Mouse (Mus musculus): ENCODE data around the gene Dlgap4. TPM values are rescaled to one million over a fixed set of nuclear protein-coding genes. Genes with fewer than 3 reads are reported as not detected.

The Dlgap4 gene
- polyA plus RNA-seq, 1 experiment from 2014 or later: 121 TPM

DNA sequence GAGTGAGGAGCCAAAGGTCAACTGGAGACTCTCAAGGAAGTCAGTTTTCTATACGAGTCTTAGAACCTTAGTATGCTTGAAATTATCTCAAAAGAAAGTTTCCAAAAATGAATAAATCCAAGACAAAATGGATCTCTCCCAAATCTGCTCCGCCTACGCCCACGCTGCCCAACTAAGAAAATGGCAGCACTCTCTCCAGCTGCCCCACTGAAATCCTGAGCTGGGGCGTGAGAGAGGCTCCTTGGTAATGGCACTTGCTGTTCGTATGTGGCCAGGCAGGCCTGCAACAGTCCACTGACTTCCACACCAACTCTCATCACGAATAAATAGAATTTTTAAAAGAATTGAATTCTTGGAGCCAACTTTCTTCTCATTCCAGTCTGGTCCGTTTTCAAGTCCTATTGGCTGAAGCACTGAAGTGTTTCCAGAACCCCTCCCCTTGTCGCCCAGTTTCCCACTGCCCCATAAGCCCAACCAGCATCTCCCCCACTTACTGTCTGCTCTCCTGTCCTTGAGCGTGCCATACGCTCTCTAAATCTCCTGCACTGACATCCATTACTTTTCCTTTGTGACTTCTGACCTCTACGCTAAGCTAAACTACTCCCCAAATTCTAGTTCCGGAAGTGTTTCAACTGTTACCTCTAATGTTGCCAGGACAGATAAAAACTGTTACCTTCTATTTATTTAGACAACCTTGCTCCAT, 160.7 kb downstream of the Dlgap4 start:
- Histone ChIP-seq H3K36me3 (ENCODE audit: control insufficient read depth, insufficient read depth, low read length) (no peaks in the 10 kb centered on the region), H3K27me3 (ENCODE audit: control insufficient read depth, insufficient read depth, low read length) (no peaks in the 10 kb centered on the region), H3K9ac (ENCODE audit: low read length) (peak overlapping the region; percentile 42), H3K4me3 (ENCODE audit: low read depth, low read length) (no peak overlapping the region), H3K4me1 (ENCODE audit: control insufficient read depth, insufficient read depth, low read length) (peaks cover 10% of the 10 kb centered on the region; the same call in 1 of the 2 replicates), H3K4me2 (ENCODE audit: low read depth, severe bottlenecking) (0 out of 2 replicates have a peak overlapping the region, but pooled peaks have one; percentile 49), H3K9me3 (ENCODE audit: control insufficient read depth, low read length) (no peaks in the 10 kb centered on the region), H3K27ac (replicated peaks; ENCODE audit: low read depth, low read length) (peak overlapping the region; percentile 61)
- DNase-seq (ENCODE audit: low spot score): no peak
- WGBS: 72% methylated on average over 13 of the region's 13 CpGs
- ATAC-seq (ENCODE audit: insufficient number of reproducible peaks, low FRiP score, low TSS enrichment, low read depth): no peak

DNA sequence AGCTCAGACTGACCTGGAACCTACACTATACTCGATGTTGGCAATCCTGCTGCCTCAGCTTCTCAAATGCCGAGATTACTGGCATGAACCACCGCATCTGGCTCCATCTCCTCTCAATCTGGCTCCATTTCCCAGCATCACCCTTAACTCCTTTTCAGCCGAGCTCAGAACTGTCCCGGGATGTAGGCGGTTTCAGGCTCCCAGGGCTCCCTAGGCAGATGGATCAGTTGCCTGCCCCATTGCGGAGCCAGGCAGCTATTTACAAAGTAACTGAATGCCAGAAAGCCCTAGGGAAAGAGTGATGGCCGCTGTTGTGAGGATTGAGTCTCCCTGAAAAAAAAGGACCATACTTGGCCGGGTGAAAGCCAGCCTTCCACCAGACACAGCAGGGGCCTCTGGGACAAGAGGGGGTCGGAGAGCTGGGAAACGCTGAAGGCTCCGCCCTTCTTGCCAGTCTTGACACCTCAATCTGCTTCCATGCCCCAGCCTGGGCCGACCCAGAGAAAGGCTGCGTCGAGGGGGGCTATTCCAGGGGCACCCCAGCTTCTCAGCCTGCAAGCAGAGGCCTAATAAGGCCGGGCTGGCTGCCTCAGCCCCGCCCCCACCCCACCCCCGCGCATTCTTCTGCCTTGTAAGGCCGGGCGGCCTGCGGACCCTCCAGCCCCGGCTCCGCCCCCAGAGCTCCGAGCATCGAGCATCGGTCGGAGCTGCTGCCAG, 161.4 kb downstream of the Dlgap4 start, which contains the start of gene Myl9:
Gene Myl9 (plus strand): TSS at position 683 of the 717 bp plus-strand sequence.
- H3K9me3 ChIP-seq (ENCODE audit: control insufficient read depth, low read length): no peaks in the 10 kb centered on the region
- ATAC-seq (ENCODE audit: insufficient number of reproducible peaks, low FRiP score, low TSS enrichment, low read depth) (peak; percentile 82), DNase-seq (ENCODE audit: low spot score) (peak; percentile 84)
- 3% methylated on average over 27 of the region's 28 CpGs for WGBS
- peak within 1 kb of the TSS; percentile 61 for H3K27ac ChIP-seq (replicated peaks; ENCODE audit: low read depth, low read length)
- peak within 1 kb of the TSS; percentile 42 for H3K9ac ChIP-seq (ENCODE audit: low read length)
- peaks cover 10% of the 10 kb centered on the region; the same call in 1 of the 2 replicates for H3K4me1 ChIP-seq (ENCODE audit: control insufficient read depth, insufficient read depth, low read length)
- peak within 1 kb of the TSS; percentile 49 for H3K4me2 ChIP-seq (ENCODE audit: low read depth, severe bottlenecking)
- H3K4me3 ChIP-seq (ENCODE audit: low read depth, low read length): peak within 1 kb of the TSS; percentile 27
- H3K27me3 ChIP-seq (ENCODE audit: control insufficient read depth, insufficient read depth, low read length): no peaks in the 10 kb centered on the region
- no peaks in the 10 kb centered on the region for H3K36me3 ChIP-seq (ENCODE audit: control insufficient read depth, insufficient read depth, low read length)

DNA sequence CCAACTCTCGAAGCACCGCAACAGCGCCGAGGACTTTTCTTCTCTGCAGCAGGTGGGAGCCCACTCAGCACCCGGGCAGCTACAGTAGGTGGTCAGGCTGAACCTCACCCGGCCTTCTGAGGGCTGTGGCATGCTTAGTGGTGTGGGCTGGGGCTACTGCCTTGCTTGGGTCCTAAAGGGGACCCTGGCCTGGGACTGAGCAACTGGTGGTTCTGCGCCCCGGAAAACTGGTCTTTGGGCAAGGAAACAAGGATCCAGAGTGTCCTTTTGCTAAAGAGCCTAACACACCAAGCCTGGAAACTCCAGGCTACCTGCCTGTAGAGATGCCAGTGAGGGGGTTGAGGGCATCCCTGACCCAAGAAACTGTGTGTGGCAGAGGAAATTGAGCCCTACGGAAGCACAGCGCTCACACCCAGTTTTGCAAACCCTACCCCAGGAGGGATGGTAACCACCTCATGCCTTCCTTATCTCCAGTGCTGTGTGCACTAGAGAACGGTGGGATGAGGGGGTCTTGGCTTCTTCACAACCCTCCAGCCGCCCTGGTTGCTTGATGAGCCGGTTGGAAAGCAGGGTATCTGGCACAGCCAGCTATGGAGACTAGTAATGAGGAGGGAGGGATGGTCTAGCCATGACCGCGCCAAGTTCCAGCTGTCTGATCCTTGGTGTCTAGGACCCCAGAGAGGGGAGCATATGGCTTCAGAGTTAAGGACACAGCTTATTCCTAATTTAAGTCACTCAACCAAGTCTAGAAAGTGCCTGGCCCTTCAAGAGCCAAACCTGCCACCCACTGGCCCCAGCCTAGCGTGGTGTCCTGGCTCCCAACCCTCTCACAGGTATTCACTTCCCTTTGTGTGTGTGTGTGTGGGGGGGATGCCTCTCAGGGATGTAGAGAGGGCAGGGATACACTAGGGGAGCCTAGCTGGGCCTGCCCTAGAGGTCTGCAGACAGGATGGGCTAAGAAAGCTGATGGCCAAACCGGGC, 162.2 kb downstream of the Dlgap4 start:
- peak overlapping the region; percentile 27 for H3K4me3 ChIP-seq (ENCODE audit: low read depth, low read length)
- peak overlapping the region; percentile 49 for H3K4me2 ChIP-seq (ENCODE audit: low read depth, severe bottlenecking)
- 37% methylated on average over 17 of the region's 17 CpGs for WGBS
- H3K27ac ChIP-seq (replicated peaks; ENCODE audit: low read depth, low read length): no peak overlapping the region
- H3K4me1 ChIP-seq (ENCODE audit: control insufficient read depth, insufficient read depth, low read length): peaks cover 13% of the 10 kb centered on the region; the same call in 1 of the 2 replicates
- H3K27me3 ChIP-seq (ENCODE audit: control insufficient read depth, insufficient read depth, low read length): 0 out of 2 replicates have a peak, but pooled peaks cover 2% of the 10 kb centered on the region
- ATAC-seq (ENCODE audit: insufficient number of reproducible peaks, low FRiP score, low TSS enrichment, low read depth): peak; percentile 42
- DNase-seq (ENCODE audit: low spot score): no peak
- no peaks in the 10 kb centered on the region for H3K9me3 ChIP-seq (ENCODE audit: control insufficient read depth, low read length)
- peak overlapping the region; percentile 42 for H3K9ac ChIP-seq (ENCODE audit: low read length)
- H3K36me3 ChIP-seq (ENCODE audit: control insufficient read depth, insufficient read depth, low read length): no peaks in the 10 kb centered on the region

DNA sequence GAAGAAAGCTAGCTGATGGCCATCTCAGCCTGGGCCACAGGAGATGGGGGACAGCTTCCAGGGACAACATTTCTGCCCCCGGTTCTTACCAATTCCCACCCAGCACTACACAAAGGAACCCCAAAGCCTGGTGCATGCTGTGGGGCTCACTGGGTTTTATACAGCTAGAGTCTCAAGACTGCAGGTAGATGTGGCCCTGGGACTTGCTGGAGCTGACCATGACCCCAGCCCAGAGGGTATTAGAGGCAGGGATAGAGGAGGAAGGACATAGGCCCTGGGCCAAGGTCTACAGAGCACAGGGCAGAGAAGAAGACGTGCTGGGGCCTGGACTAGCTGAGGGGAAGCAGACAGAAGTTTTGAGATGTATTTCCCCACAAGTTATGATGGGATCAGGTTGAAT, 163.4 kb downstream of the Dlgap4 start:
- Histone ChIP-seq H3K9me3 (ENCODE audit: control insufficient read depth, low read length) (no peaks in the 10 kb centered on the region), H3K4me3 (ENCODE audit: low read depth, low read length) (no peak overlapping the region), H3K4me2 (ENCODE audit: low read depth, severe bottlenecking) (no peak overlapping the region), H3K27ac (replicated peaks; ENCODE audit: low read depth, low read length) (no peak overlapping the region), H3K36me3 (ENCODE audit: control insufficient read depth, insufficient read depth, low read length) (no peaks in the 10 kb centered on the region), H3K27me3 (ENCODE audit: control insufficient read depth, insufficient read depth, low read length) (0 out of 2 replicates have a peak, but pooled peaks cover 2% of the 10 kb centered on the region), H3K4me1 (ENCODE audit: control insufficient read depth, insufficient read depth, low read length) (peaks cover 13% of the 10 kb centered on the region; the same call in 1 of the 2 replicates), H3K9ac (ENCODE audit: low read length) (no peak overlapping the region)
- 85% methylated on average over 2 of the region's 2 CpGs for WGBS
- DNase-seq (ENCODE audit: low spot score) (no peak), ATAC-seq (ENCODE audit: insufficient number of reproducible peaks, low FRiP score, low TSS enrichment, low read depth) (no peak)

DNA sequence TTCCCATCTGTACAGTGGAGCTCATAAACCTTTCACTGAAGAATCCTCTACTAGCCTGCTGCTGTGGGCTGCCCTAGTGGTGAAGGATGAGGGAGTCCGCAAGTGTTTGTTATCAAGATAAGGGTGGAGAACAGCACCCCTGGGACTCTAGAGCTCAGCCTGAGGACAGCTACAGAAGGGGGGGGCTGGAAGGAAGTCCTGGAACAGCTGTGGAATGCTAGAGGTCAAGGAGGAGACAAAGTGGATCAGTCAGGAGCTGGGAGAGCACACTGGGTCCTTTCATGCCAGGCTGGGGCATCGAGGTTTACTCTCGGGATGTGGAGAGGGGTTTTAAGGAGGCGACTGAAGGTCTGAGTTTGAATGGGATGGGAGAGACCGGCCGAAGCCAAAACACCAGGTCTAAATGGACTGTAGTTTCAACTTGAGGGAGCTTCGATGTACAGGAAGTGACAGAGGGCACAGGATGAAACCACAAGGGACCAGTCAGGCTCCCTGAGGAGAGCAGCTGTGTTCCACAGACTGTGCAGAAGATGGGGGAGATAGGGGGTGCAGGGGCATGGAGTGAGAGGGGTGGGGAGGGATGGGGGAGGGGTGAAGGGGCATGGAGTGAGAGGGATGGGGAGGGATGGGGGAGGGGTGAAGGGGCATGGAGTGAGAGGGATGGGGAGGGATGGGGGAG, 164.0 kb downstream of the Dlgap4 start:
- WGBS: 78% methylated on average over 7 of the region's 7 CpGs
- DNase-seq (ENCODE audit: low spot score) (no peak), ATAC-seq (ENCODE audit: insufficient number of reproducible peaks, low FRiP score, low TSS enrichment, low read depth) (no peak)
- no peaks in the 10 kb centered on the region for H3K36me3 ChIP-seq (ENCODE audit: control insufficient read depth, insufficient read depth, low read length)
- peaks cover 13% of the 10 kb centered on the region; the same call in 1 of the 2 replicates for H3K4me1 ChIP-seq (ENCODE audit: control insufficient read depth, insufficient read depth, low read length)
- H3K27ac ChIP-seq (replicated peaks; ENCODE audit: low read depth, low read length): no peak overlapping the region
- no peak overlapping the region for H3K4me2 ChIP-seq (ENCODE audit: low read depth, severe bottlenecking)
- no peak overlapping the region for H3K4me3 ChIP-seq (ENCODE audit: low read depth, low read length)
- no peak overlapping the region for H3K9ac ChIP-seq (ENCODE audit: low read length)
- 0 out of 2 replicates have a peak, but pooled peaks cover 2% of the 10 kb centered on the region for H3K27me3 ChIP-seq (ENCODE audit: control insufficient read depth, insufficient read depth, low read length)
- H3K9me3 ChIP-seq (ENCODE audit: control insufficient read depth, low read length): no peaks in the 10 kb centered on the region

DNA sequence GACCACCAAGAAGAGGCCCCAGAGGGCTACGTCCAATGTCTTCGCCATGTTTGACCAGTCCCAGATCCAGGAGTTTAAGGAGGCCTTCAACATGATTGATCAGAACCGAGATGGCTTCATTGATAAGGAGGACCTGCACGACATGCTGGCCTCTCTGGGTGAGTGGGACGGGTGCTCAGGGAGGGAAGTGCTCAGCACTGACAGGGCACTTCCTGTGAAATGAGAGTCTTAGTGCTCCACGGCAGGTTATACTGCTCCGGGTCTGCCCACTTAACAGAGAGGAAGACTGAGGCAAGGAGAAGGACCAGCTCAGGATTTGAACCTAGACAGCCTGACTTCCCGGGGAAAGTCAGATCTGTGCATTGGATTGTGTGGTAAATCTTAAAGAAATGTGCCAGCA, 165.1 kb downstream of the Dlgap4 start:
- Histone ChIP-seq H3K9ac (ENCODE audit: low read length) (no peak overlapping the region), H3K9me3 (ENCODE audit: control insufficient read depth, low read length) (no peaks in the 10 kb centered on the region), H3K36me3 (ENCODE audit: control insufficient read depth, insufficient read depth, low read length) (no peaks in the 10 kb centered on the region), H3K4me3 (ENCODE audit: low read depth, low read length) (no peak overlapping the region), H3K27me3 (ENCODE audit: control insufficient read depth, insufficient read depth, low read length) (0 out of 2 replicates have a peak, but pooled peaks cover 2% of the 10 kb centered on the region), H3K27ac (replicated peaks; ENCODE audit: low read depth, low read length) (no peak overlapping the region), H3K4me1 (ENCODE audit: control insufficient read depth, insufficient read depth, low read length) (peaks cover 13% of the 10 kb centered on the region; the same call in 1 of the 2 replicates), H3K4me2 (ENCODE audit: low read depth, severe bottlenecking) (no peak overlapping the region)
- ATAC-seq (ENCODE audit: insufficient number of reproducible peaks, low FRiP score, low TSS enrichment, low read depth): no peak
- 80% methylated on average over 8 of the region's 8 CpGs for WGBS
- no peak for DNase-seq (ENCODE audit: low spot score)

DNA sequence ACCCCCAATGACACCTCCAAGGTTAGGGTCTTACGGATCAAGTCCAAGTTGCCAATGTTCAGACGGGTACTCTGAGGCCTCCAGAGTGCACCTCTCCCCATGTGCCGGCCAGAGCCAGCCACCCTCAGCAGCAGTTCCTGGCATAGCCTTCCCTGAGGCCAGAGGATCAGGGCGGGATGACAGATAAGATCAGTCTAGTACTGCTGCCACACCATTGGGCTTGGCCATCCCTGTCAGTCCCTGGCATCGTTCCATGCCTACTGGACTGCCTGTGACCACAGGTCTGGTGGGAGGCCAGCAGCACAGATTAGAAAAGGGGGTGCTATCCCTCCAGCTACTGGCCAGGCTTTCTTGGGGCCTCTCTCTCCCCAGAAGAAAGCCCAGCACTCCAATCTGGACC, 165.5 kb downstream of the Dlgap4 start:
- Histone ChIP-seq H3K4me1 (ENCODE audit: control insufficient read depth, insufficient read depth, low read length) (peaks cover 13% of the 10 kb centered on the region; the same call in 1 of the 2 replicates), H3K4me2 (ENCODE audit: low read depth, severe bottlenecking) (no peak overlapping the region), H3K27me3 (ENCODE audit: control insufficient read depth, insufficient read depth, low read length) (0 out of 2 replicates have a peak, but pooled peaks cover 2% of the 10 kb centered on the region), H3K9ac (ENCODE audit: low read length) (no peak overlapping the region), H3K9me3 (ENCODE audit: control insufficient read depth, low read length) (no peaks in the 10 kb centered on the region), H3K36me3 (ENCODE audit: control insufficient read depth, insufficient read depth, low read length) (no peaks in the 10 kb centered on the region), H3K4me3 (ENCODE audit: low read depth, low read length) (no peak overlapping the region), H3K27ac (replicated peaks; ENCODE audit: low read depth, low read length) (no peak overlapping the region)
- DNase-seq (ENCODE audit: low spot score) (no peak), ATAC-seq (ENCODE audit: insufficient number of reproducible peaks, low FRiP score, low TSS enrichment, low read depth) (no peak)
- WGBS: 74% methylated on average over 5 of the region's 5 CpGs

All from limb, embryonic 11.5 days (tissue).